Mouse (Mus musculus) stomach, embryonic 16.5 days (tissue): Measurements from ENCODE around the gene Il4. TPM values are rescaled to one million over a fixed set of nuclear protein-coding genes. Genes with fewer than 3 reads are reported as not detected.
"Not testable (repeated sequence)": the region's sequence is repeated elsewhere in the genome, so short reads cannot be mapped to it uniquely, and the experiment has no call there.

Experiments
- ATAC-seq: fragments of 200-750 bp; cut with Nextera tagmentation; 2 replicates; pipeline ENCODE4 v1.8.0; 2017; ENCODE audit warnings: moderate number of reproducible peaks, moderate TSS enrichment; ENCODE audit not compliant: insufficient read depth, low FRiP score
- H3K27ac ChIP-seq: fragments of 300-500 bp; sonication (generic); 2 replicates; pipeline ENCODE4 v1.5.1; 2014; ENCODE audit warnings: low read length
- H3K27me3 ChIP-seq: fragments of 300-500 bp; sonication (generic); 2 replicates; pipeline ENCODE4 v1.6.1; 2014; ENCODE audit warnings: low read length, control low read depth, mixed read lengths; ENCODE audit not compliant: control insufficient read depth, insufficient read depth
- H3K36me3 ChIP-seq: fragments of 300-500 bp; sonication (generic); 2 replicates; pipeline ENCODE4 v1.6.1; 2014; ENCODE audit warnings: low read length; ENCODE audit not compliant: control insufficient read depth, insufficient read depth
- H3K4me1 ChIP-seq: fragments of 300-500 bp; sonication (generic); 2 replicates; pipeline ENCODE4 v1.6.1; 2014; ENCODE audit warnings: low read length, control low read depth, mixed read lengths; ENCODE audit not compliant: control insufficient read depth, insufficient read depth
- H3K4me2 ChIP-seq: fragments of 300-500 bp; sonication (generic); 2 replicates; pipeline ENCODE4 v1.6.1; 2014; ENCODE audit warnings: low read depth, low read length, mixed read lengths
- H3K4me3 ChIP-seq: fragments of 300-500 bp; sonication (generic); replicated peaks from 2 replicates; pipeline ENCODE4 v1.5.1; 2014; ENCODE audit warnings: mild to moderate bottlenecking, low read length
- H3K9ac ChIP-seq: fragments of 300-500 bp; sonication (generic); 2 replicates; pipeline ENCODE4 v1.6.1; 2014; ENCODE audit warnings: low read length
- H3K9me3 ChIP-seq: fragments of 300-500 bp; sonication (generic); replicated peaks from 2 replicates; pipeline ENCODE4 v1.6.1; 2016; ENCODE audit warnings: low read length, control low read depth; ENCODE audit not compliant: control insufficient read depth
- WGBS: fragments of 180-500 bp; shearing (Covaris S2); extraction: QIAGEN DNeasy Blood & Tissue Kit; methylation state at CpG from one replicate; pipeline ENCODE4 v1.1.7; 2014; 5-methylcytosine and 5-hydroxymethylcytosine counted together
- polyA plus RNA-seq: library from polyadenylated mRNA; unstranded; fragments of >200 nt; fragmentation: Nextera tagmentation; extraction: Ambion mirVana; gene quantifications from 2 replicates; pipeline ENCODE4 v1.2.1, GENCODE M21; 2015

Gene Il4
- polyA plus RNA-seq, 1 experiment from 2014 or later: 1.1 TPM

DNA sequence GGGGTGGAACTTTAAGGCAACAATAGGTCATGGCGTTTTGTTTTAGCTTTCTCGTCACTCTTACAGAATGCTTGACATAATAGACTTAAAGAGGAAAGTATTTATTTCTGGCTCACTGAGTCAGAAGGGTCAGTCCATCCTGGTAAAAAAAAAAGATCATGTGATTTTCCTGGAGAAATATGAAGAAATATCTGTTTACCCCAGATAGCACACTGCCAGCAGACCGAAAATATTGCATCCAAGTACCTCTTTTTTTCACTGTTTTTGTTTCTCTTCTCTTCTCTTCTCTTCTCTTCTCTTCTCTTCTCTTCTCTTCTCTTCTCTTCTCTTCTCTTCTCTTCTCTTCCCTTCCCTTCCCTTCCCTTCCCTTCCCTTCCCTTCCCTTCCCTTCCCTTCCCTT lies 58.5 kb downstream of the Il4 start:
- H3K4me2 ChIP-seq, H3K4me3 ChIP-seq, ATAC-seq, H3K9me3 ChIP-seq, H3K27ac ChIP-seq, H3K36me3 ChIP-seq, H3K9ac ChIP-seq, H3K4me1 ChIP-seq, H3K27me3 ChIP-seq: not testable (repeated sequence)
- WGBS: 65% methylated on average over 1 of the region's 3 CpGs

DNA sequence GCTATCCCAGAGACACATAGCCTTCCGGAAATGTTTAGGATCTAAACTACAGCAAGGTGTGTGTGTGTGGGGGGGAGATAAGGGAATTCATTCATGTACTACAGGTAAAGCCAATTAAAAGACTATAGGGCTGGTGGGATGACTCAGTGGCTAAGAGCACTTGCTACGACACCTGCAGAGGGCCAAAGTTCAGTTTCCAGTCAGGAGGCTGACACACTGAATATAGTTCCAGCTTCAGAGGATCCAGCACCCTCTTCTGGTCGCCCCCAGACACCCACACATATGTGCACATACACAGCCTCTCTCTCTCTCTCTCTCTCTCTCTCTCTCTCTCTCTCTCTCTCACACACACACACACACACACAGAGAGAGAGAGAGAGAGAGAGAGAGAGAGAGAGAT lies 60.5 kb downstream of the Il4 start:
- 95% methylated on average over 1 of the region's 3 CpGs for WGBS
- not testable (repeated sequence) for H3K27me3 ChIP-seq, H3K9me3 ChIP-seq, H3K4me1 ChIP-seq, ATAC-seq, H3K27ac ChIP-seq, H3K9ac ChIP-seq, H3K4me3 ChIP-seq, H3K36me3 ChIP-seq, H3K4me2 ChIP-seq

DNA sequence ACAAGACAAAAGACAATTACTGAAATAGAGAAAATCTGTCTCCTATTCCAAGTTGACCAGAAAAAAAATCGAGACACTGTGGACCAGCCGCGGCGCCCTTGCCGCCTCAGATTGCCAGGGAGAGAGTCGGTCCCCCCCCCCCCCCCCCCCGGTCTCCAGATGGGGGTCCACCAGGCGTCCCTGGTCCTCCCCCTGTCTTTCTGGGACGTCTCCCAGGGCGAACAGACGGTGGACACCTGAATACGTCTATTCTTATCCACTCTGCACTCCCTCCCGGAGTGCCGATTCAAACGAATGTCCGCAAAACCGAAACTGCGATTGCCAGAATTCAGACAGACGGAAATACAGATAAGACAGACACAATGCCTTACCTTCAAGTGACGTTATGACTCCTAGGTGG lies 61.9 kb downstream of the Il4 start:
- WGBS: 96% methylated on average over 6 of the region's 20 CpGs
- H3K4me1 ChIP-seq, H3K9ac ChIP-seq, H3K4me2 ChIP-seq, ATAC-seq, H3K27ac ChIP-seq, H3K9me3 ChIP-seq, H3K36me3 ChIP-seq, H3K27me3 ChIP-seq, H3K4me3 ChIP-seq: not testable (repeated sequence)

Other genes with a start within 250 kb of the Il4 start
- 5.4 and 8.4 TPM in 2 replicates for gene Leap2, start 195.5 kb downstream of the Il4 start, polyA plus RNA-seq
- 588 and 617 TPM in 2 replicates for gene Uqcrq, start 187.8 kb downstream of the Il4 start, polyA plus RNA-seq
- 1.5 and 2.0 TPM in 2 replicates for gene Gdf9, start 187.6 kb downstream of the Il4 start, polyA plus RNA-seq
- gene Gm10447, start 161.6 kb downstream of the Il4 start, polyA plus RNA-seq: 0.10 TPM in 2 replicates
- 1.8 TPM in 2 replicates for gene Shroom1, start 161.5 kb downstream of the Il4 start, polyA plus RNA-seq
- gene Gm9837, start 148.2 kb downstream of the Il4 start, polyA plus RNA-seq: not detected in 2 replicates
- gene Gm9945, start 138.5 kb downstream of the Il4 start, polyA plus RNA-seq: not detected in 2 replicates
- gene Sowaha, start 138.4 kb downstream of the Il4 start, polyA plus RNA-seq: 0.46 and 0.58 TPM in 2 replicates
- 33.8 and 34.4 TPM in 2 replicates for gene Sept8, start 99.4 kb downstream of the Il4 start, polyA plus RNA-seq
- 53.5 and 57.0 TPM in 2 replicates for gene Kif3a, start 51.3 kb downstream of the Il4 start, polyA plus RNA-seq
- gene Il13, start 16.0 kb upstream of the Il4 start, polyA plus RNA-seq: not detected in 2 replicates
- 25.2 and 27.8 TPM in 2 replicates for gene Rad50, start 88.7 kb upstream of the Il4 start, polyA plus RNA-seq
- gene Il5, start 102.1 kb upstream of the Il4 start, polyA plus RNA-seq: 0.15 TPM in 1 of 2 replicates, not detected in the other
- 25.8 and 29.4 TPM in 2 replicates for gene Irf1, start 151.3 kb upstream of the Il4 start, polyA plus RNA-seq
- 0.51 TPM in 1 of 2 replicates, not detected in the other for gene Gm17334, start 154.5 kb upstream of the Il4 start, polyA plus RNA-seq
- gene Gm12216, start 240.6 kb upstream of the Il4 start, polyA plus RNA-seq: 2.0 and 2.4 TPM in 2 replicates